Mouse (Mus musculus) liver, adult 2 months (tissue): ENCODE data around the gene Rabep2.

Experiments used
- CTCF ChIP-seq: fragments of 200-500 bp; IDR thresholded peaks from 2 replicates; pipeline ENCODE4 v1.5.1; 2011; ENCODE audit warnings: low read depth, low read length, control low read depth
- POLR2A ChIP-seq: fragments of 200-500 bp; IDR thresholded peaks from 2 replicates; pipeline ENCODE4 v1.6.1; 2011; ENCODE audit warnings: low read length, control low read depth; ENCODE audit not compliant: insufficient read depth; ENCODE audit errors: extremely low read depth

DNA sequence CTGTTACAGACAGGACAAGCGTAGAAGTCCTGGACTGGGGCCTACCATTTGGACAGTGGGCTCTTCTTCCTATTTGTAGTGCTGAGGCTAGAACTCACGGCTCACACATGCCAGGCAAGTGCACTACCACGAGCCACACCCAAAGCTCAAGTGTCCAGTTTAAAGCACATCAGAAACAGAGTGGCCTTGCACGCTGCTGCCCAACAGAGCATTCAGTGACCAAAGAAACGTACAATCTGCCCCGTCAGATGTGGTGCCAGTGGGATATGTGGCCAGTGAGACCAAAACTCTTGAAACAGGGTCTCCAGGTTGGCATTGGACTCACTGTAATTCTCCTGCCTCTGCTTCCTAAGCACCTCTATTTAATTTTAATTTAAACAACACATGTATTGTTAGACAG, 22.1 kb downstream of the Rabep2 start:
- TF ChIP-seq CTCF (no peak), POLR2A (no peak)
